Mouse (Mus musculus): ENCODE data around the gene Uba6. TPM values are rescaled to one million over a fixed set of nuclear protein-coding genes. Genes with fewer than 3 reads are reported as not detected.

The Uba6 gene
- polyA plus RNA-seq (2015; fragmentation: Nextera tagmentation; extraction: Ambion mirVana), result 7.1 and 7.7 TPM in 2 replicates

DNA sequence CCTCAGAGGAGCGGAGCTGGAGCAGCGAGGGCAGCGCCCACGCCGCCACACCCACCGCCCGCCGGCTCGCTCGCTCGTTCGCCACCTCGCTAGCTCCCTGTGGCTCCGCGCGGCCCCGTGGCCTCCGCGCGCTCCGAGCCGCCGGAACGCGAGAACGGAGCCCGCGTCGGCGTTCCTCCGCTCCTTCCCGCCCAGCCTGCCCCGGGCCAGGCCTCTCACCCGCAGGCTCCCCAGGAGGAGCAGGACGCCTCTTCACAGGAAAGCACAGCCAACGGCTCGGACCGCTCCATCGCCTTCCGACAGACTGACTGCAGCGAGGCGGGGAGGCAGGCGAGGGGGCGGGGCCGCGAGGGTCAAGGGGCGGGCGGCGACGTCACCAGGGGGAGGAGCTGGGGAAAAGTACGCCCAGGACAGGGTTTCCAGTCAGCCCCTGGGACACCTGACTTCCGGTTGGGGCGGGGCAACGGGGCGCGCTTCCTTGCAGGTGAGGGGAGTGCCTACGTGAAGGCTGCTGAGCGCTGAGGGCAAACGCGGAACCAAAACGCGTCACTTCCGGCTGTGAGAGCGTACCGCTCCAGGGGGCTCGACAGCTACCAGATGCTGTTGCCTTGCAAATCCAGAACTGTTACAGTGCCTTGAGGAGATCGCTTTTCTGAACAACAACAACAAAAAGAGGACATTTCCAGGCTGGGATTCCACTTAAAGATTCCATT, at the start of gene Uba6:
TSS of gene Uba6 (minus strand) at position 355 of the 713 bp plus-strand sequence.
- no peaks in the 10 kb centered on the region for H3K27me3 ChIP-seq (ENCODE audit: control insufficient read depth, insufficient read depth, low read length)
- WGBS, result under 1% methylated on average over 67 of the region's 67 CpGs
- peak within 1 kb of the TSS; percentile 96 for H3K27ac ChIP-seq (ENCODE audit: low read length)
- peak within 1 kb of the TSS; percentile 91 for H3K4me3 ChIP-seq (ENCODE audit: low read length)
- H3K9ac ChIP-seq (ENCODE audit: low read length), result peak within 1 kb of the TSS; percentile 87
- peaks cover 6% of the 10 kb centered on the region for H3K4me1 ChIP-seq (ENCODE audit: control insufficient read depth, insufficient read depth, low read length)
- H3K4me2 ChIP-seq (ENCODE audit: low read depth, low read length), result peak within 1 kb of the TSS; percentile 79
- H3K36me3 ChIP-seq (ENCODE audit: control insufficient read depth, insufficient read depth), result no peaks in the 10 kb centered on the region
- no peaks in the 10 kb centered on the region for H3K9me3 ChIP-seq (replicated peaks; ENCODE audit: control insufficient read depth, low read length)
- ATAC-seq (replicated peaks; ENCODE audit: extremely low read depth, insufficient read depth, low FRiP score), result peak; percentile 99

DNA sequence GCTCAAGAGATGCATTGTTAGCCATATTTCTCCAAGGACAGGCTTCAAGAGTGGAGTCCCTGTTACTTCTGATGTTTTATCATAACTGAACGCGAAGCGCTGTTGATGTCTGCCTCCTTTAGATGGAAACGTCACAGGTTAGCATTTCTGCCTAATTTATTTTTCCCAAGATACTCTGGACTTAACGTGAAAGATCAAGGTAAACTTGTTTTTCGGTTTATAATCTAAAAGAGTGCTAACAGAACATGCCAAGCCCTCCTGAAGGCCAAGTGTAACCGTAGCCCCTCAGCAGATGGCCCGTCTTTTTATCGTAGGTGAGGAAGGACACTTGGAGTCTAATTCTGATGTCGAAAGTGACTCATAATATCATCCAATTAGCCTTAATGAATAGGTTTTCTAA, 25.2 kb upstream of the Uba6 start, which contains the start of gene Gnrhr:
TSS of gene Gnrhr (minus strand) at position 101 of the 400 bp plus-strand sequence.
- Histone ChIP-seq H3K36me3 (ENCODE audit: control insufficient read depth, insufficient read depth) (no peaks in the 10 kb centered on the region), H3K27me3 (ENCODE audit: control insufficient read depth, insufficient read depth, low read length) (no peaks in the 10 kb centered on the region), H3K4me2 (ENCODE audit: low read depth, low read length) (no peak within 1 kb of the TSS), H3K4me1 (ENCODE audit: control insufficient read depth, insufficient read depth, low read length) (no peaks in the 10 kb centered on the region), H3K9ac (ENCODE audit: low read length) (no peak within 1 kb of the TSS), H3K27ac (ENCODE audit: low read length) (no peak within 1 kb of the TSS), H3K9me3 (replicated peaks; ENCODE audit: control insufficient read depth, low read length) (no peaks in the 10 kb centered on the region), H3K4me3 (ENCODE audit: low read length) (no peak within 1 kb of the TSS)
- ATAC-seq (replicated peaks; ENCODE audit: extremely low read depth, insufficient read depth, low FRiP score), result no peak
- 80% methylated on average over 10 of the region's 10 CpGs for WGBS

DNA sequence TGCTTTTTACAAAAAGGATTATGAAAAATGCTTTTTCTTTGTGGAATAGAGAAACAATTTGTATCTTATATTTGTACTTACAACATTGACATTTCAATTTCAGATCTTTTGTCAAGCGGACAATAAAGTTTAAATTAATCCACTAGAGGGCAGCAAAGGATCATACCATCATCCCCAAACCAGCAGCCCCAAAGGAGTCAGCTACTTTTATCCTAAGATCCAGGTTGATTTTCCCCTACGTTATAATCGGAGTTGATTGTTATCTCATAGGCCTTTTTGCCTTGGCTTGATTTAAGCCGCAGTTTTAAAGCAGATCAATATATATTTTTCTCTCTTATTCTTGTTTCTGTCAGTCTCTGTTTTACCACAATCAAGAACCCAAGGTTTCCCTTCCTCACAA, 18.8 kb upstream of the Uba6 start:
- ATAC-seq (replicated peaks; ENCODE audit: extremely low read depth, insufficient read depth, low FRiP score), result no peak; the same call in 1 of the 2 replicates
- no peaks in the 10 kb centered on the region for H3K4me1 ChIP-seq (ENCODE audit: control insufficient read depth, insufficient read depth, low read length)
- no peak overlapping the region for H3K9ac ChIP-seq (ENCODE audit: low read length)
- WGBS, result 13% methylated on average over 4 of the region's 4 CpGs
- no peak overlapping the region for H3K27ac ChIP-seq (ENCODE audit: low read length)
- no peak overlapping the region for H3K4me3 ChIP-seq (ENCODE audit: low read length)
- no peaks in the 10 kb centered on the region for H3K27me3 ChIP-seq (ENCODE audit: control insufficient read depth, insufficient read depth, low read length)
- no peaks in the 10 kb centered on the region for H3K9me3 ChIP-seq (replicated peaks; ENCODE audit: control insufficient read depth, low read length)
- H3K4me2 ChIP-seq (ENCODE audit: low read depth, low read length), result no peak overlapping the region
- H3K36me3 ChIP-seq (ENCODE audit: control insufficient read depth, insufficient read depth), result no peaks in the 10 kb centered on the region

DNA sequence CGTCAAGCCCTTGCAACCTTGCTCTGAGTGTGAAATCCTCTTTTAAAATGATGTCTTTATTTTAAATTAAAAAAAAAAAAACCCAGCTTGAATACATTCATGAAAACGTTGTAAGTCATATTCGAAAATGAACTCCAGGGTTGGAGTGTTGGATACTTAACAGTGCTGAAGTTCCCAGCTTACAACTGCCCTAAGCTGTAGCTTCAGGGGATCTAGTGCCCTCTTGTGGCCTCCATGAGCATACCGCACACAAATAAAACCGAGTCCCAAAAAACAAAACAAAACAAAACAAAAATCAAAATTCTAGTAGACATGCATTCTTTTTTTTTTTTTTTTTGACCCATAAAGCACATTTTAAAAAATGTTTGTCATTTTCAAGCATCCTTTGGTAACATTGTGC, 18.2 kb upstream of the Uba6 start:
- Histone ChIP-seq H3K4me2 (ENCODE audit: low read depth, low read length) (no peak overlapping the region), H3K9me3 (replicated peaks; ENCODE audit: control insufficient read depth, low read length) (no peaks in the 10 kb centered on the region), H3K36me3 (ENCODE audit: control insufficient read depth, insufficient read depth) (no peaks in the 10 kb centered on the region), H3K27me3 (ENCODE audit: control insufficient read depth, insufficient read depth, low read length) (no peaks in the 10 kb centered on the region), H3K9ac (ENCODE audit: low read length) (no peak overlapping the region), H3K27ac (ENCODE audit: low read length) (no peak overlapping the region), H3K4me3 (ENCODE audit: low read length) (no peak overlapping the region), H3K4me1 (ENCODE audit: control insufficient read depth, insufficient read depth, low read length) (no peaks in the 10 kb centered on the region)
- ATAC-seq (replicated peaks; ENCODE audit: extremely low read depth, insufficient read depth, low FRiP score), result no peak; the same call in 1 of the 2 replicates
- 25% methylated on average over 5 of the region's 5 CpGs for WGBS

DNA sequence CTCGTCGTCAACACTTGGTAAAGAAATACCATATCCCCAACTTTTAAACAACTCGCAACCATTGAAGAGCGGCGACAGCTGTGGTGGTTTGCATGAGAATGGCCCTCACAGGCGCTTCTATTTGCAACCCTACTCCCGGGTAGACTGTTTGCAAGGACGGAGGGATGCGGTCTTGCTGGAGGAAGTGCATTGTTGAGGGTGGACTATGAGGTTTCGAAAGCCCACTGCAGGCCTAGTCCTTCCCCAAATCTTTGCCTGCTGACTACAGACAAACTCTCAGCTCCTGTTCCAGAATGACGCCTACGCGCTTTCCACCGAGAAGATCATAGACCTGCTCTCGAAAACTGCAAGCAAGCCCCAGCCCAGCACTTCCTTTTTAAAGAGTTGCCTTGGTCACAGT, 17.7 kb upstream of the Uba6 start:
- no peak overlapping the region for H3K27ac ChIP-seq (ENCODE audit: low read length)
- no peaks in the 10 kb centered on the region for H3K4me1 ChIP-seq (ENCODE audit: control insufficient read depth, insufficient read depth, low read length)
- no peak overlapping the region for H3K4me3 ChIP-seq (ENCODE audit: low read length)
- no peak overlapping the region for H3K4me2 ChIP-seq (ENCODE audit: low read depth, low read length)
- no peak for ATAC-seq (replicated peaks; ENCODE audit: extremely low read depth, insufficient read depth, low FRiP score)
- no peak overlapping the region for H3K9ac ChIP-seq (ENCODE audit: low read length)
- H3K36me3 ChIP-seq (ENCODE audit: control insufficient read depth, insufficient read depth), result no peaks in the 10 kb centered on the region
- no peaks in the 10 kb centered on the region for H3K9me3 ChIP-seq (replicated peaks; ENCODE audit: control insufficient read depth, low read length)
- no peaks in the 10 kb centered on the region for H3K27me3 ChIP-seq (ENCODE audit: control insufficient read depth, insufficient read depth, low read length)
- 49% methylated on average over 15 of the region's 15 CpGs for WGBS

DNA sequence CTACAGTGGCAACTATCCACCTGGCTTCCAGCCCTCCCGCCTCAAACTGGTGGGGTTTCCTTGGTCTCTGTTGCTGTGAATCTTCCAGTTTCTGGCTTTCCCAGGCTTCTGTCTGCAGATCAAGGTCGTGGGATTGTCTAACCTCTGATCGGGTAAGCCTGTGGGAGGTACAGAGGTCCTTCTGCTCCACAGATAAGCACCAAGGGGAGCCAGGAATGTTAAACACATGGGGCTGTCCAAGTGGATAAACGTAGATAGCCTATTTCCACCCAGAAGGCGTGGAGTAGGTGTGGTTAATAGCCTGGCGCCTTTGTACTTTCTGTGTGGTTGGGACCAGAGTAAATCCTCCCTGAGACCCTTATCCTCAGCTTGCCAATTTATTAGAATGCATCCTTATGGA, 14.8 kb upstream of the Uba6 start:
- WGBS, result 54% methylated on average over 6 of the region's 6 CpGs
- Histone ChIP-seq H3K4me1 (ENCODE audit: control insufficient read depth, insufficient read depth, low read length) (no peaks in the 10 kb centered on the region), H3K4me2 (ENCODE audit: low read depth, low read length) (no peak overlapping the region), H3K36me3 (ENCODE audit: control insufficient read depth, insufficient read depth) (no peaks in the 10 kb centered on the region), H3K4me3 (ENCODE audit: low read length) (no peak overlapping the region), H3K27me3 (ENCODE audit: control insufficient read depth, insufficient read depth, low read length) (no peaks in the 10 kb centered on the region), H3K9ac (ENCODE audit: low read length) (no peak overlapping the region), H3K27ac (ENCODE audit: low read length) (no peak overlapping the region), H3K9me3 (replicated peaks; ENCODE audit: control insufficient read depth, low read length) (no peaks in the 10 kb centered on the region)
- no peak for ATAC-seq (replicated peaks; ENCODE audit: extremely low read depth, insufficient read depth, low FRiP score)

DNA sequence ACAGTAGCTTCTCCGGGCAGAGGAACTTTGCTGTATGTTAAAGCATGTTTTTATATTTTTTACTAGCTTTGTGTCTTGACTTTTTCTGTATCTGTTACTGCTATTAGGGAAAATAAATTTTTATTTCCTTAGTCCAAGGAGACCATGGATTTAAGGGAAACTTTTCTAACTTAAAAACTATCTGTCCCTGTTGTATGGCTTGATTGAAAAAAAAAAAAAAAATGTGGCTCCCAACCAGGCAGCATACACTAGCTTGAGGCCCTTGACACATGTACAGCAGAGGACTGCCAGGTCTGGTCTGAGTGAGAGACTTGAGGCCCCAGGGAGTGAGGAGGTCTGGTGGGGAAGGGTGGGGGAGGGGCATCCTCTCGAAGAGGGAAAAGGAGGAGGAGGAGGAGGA, 1.2 kb upstream of the Uba6 start:
- Histone ChIP-seq H3K4me1 (ENCODE audit: control insufficient read depth, insufficient read depth, low read length) (peaks cover 6% of the 10 kb centered on the region), H3K9ac (ENCODE audit: low read length) (no peak overlapping the region), H3K9me3 (replicated peaks; ENCODE audit: control insufficient read depth, low read length) (no peaks in the 10 kb centered on the region), H3K27ac (ENCODE audit: low read length) (no peak overlapping the region), H3K4me2 (ENCODE audit: low read depth, low read length) (no peak overlapping the region), H3K27me3 (ENCODE audit: control insufficient read depth, insufficient read depth, low read length) (no peaks in the 10 kb centered on the region), H3K36me3 (ENCODE audit: control insufficient read depth, insufficient read depth) (no peaks in the 10 kb centered on the region), H3K4me3 (ENCODE audit: low read length) (no peak overlapping the region)
- WGBS, result 50% methylated on average over 2 of the region's 2 CpGs
- ATAC-seq (replicated peaks; ENCODE audit: extremely low read depth, insufficient read depth, low FRiP score), result no peak

DNA sequence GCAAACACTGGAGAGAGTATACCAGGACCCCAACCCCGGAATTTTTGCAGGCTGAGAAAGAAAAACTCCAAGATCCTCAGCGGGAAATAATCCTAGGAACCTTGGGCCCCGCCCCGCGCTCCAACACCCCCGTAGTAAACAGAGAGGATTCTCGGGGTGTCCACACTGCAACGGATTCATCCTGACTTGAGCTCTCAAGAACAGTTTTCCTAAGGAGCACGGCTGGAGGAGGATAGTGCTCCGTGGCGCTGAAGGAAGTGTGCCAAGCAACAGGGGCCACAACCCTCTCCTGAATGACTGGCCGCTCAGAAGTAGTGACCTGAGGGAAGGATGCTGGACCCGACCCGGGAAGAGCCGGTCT, 535 bp downstream of the Uba6 start:
- no peaks in the 10 kb centered on the region for H3K27me3 ChIP-seq (ENCODE audit: control insufficient read depth, insufficient read depth, low read length)
- no peaks in the 10 kb centered on the region for H3K36me3 ChIP-seq (ENCODE audit: control insufficient read depth, insufficient read depth)
- H3K4me2 ChIP-seq (ENCODE audit: low read depth, low read length), result peak overlapping the region; percentile 79
- no peaks in the 10 kb centered on the region for H3K9me3 ChIP-seq (replicated peaks; ENCODE audit: control insufficient read depth, low read length)
- peak overlapping the region; percentile 96 for H3K27ac ChIP-seq (ENCODE audit: low read length)
- ATAC-seq (replicated peaks; ENCODE audit: extremely low read depth, insufficient read depth, low FRiP score), result no peak
- peaks cover 6% of the 10 kb centered on the region for H3K4me1 ChIP-seq (ENCODE audit: control insufficient read depth, insufficient read depth, low read length)
- peak overlapping the region; percentile 91 for H3K4me3 ChIP-seq (ENCODE audit: low read length)
- H3K9ac ChIP-seq (ENCODE audit: low read length), result peak overlapping the region; percentile 87
- WGBS, result under 1% methylated on average over 15 of the region's 15 CpGs

DNA sequence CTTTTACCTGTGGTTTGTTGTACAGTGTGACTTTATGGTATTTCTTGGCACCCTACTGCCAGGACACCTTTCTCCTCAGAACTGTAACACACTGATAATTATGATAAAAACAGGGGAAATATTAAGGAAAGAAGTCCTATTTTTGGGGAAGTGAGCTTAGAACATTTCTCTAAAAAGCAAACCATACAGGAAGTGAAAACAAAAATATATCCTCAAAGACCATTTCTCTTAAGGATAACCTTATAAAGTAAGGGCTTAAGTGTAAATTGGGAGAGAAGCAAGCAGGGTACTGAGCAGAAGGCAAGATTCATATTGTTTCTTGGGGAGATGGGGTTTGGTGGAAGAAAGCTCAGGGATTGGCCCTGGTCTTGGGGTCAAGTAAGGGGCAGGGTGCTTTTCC, 42.8 kb downstream of the Uba6 start:
- no peak overlapping the region for H3K4me3 ChIP-seq (ENCODE audit: low read length)
- no peak overlapping the region for H3K4me2 ChIP-seq (ENCODE audit: low read depth, low read length)
- H3K9me3 ChIP-seq (replicated peaks; ENCODE audit: control insufficient read depth, low read length), result no peaks in the 10 kb centered on the region
- H3K4me1 ChIP-seq (ENCODE audit: control insufficient read depth, insufficient read depth, low read length), result no peaks in the 10 kb centered on the region
- no peaks in the 10 kb centered on the region for H3K27me3 ChIP-seq (ENCODE audit: control insufficient read depth, insufficient read depth, low read length)
- peaks cover 4% of the 10 kb centered on the region; the same call in 1 of the 2 replicates for H3K36me3 ChIP-seq (ENCODE audit: control insufficient read depth, insufficient read depth)
- no peak overlapping the region for H3K9ac ChIP-seq (ENCODE audit: low read length)
- no peak for ATAC-seq (replicated peaks; ENCODE audit: extremely low read depth, insufficient read depth, low FRiP score)
- no peak overlapping the region for H3K27ac ChIP-seq (ENCODE audit: low read length)

Data from heart, embryonic 16.5 days (tissue).